Mouse (Mus musculus): ENCODE results near the gene Pla2g1b. TPM values are rescaled to one million over a fixed set of nuclear protein-coding genes. Genes with fewer than 3 reads are reported as not detected.

The Pla2g1b gene
- polyA plus RNA-seq, 1 experiment from 2014 or later: 0.78 TPM

GRCm38 (mm10) chr5:115431898-115432259 lies 34.2 kb upstream of the Pla2g1b start:
- H3K27ac ChIP-seq (ENCODE audit: low read depth, low read length): 0 out of 2 replicates have a peak overlapping the region, but pooled peaks have one; percentile 3
- 32% methylated on average over 7 of the region's 7 CpGs for WGBS
- TF ChIP-seq CTCF (IDR thresholded peaks at IDR 0.05; ENCODE audit: low read depth): no peak
- no peak for ATAC-seq
- H3K4me2 ChIP-seq (replicated peaks; ENCODE audit: low read depth): peak overlapping the region; percentile 98
- H3K36me3 ChIP-seq (ENCODE audit: control insufficient read depth, insufficient read depth): no peaks in the 10 kb centered on the region
- no peak overlapping the region for H3K9ac ChIP-seq (ENCODE audit: low read depth, low read length)
- H3K9me3 ChIP-seq (ENCODE audit: control insufficient read depth): no peaks in the 10 kb centered on the region
- peaks cover 21% of the 10 kb centered on the region for H3K27me3 ChIP-seq (replicated peaks; ENCODE audit: control insufficient read depth, insufficient read depth, low read length)
- no peaks in the 10 kb centered on the region; the same call in 1 of the 2 replicates for H3K4me1 ChIP-seq (replicated peaks; ENCODE audit: control insufficient read depth, insufficient read depth, low read length)
- no peak overlapping the region for H3K4me3 ChIP-seq (ENCODE audit: low read depth, low read length)

GRCm38 (mm10) chr5:115432395-115432794 lies 33.7 kb upstream of the Pla2g1b start:
- TF ChIP-seq CTCF (IDR thresholded peaks at IDR 0.05; ENCODE audit: low read depth): no peak
- Histone ChIP-seq H3K27me3 (replicated peaks; ENCODE audit: control insufficient read depth, insufficient read depth, low read length) (peaks cover 21% of the 10 kb centered on the region), H3K4me3 (ENCODE audit: low read depth, low read length) (no peak overlapping the region), H3K36me3 (ENCODE audit: control insufficient read depth, insufficient read depth) (no peaks in the 10 kb centered on the region), H3K9ac (ENCODE audit: low read depth, low read length) (no peak overlapping the region), H3K4me2 (replicated peaks; ENCODE audit: low read depth) (peak overlapping the region; percentile 98; the same call in 1 of the 2 replicates), H3K4me1 (replicated peaks; ENCODE audit: control insufficient read depth, insufficient read depth, low read length) (no peaks in the 10 kb centered on the region; the same call in 1 of the 2 replicates), H3K27ac (ENCODE audit: low read depth, low read length) (peak overlapping the region; percentile 28; the same call in 1 of the 2 replicates), H3K9me3 (ENCODE audit: control insufficient read depth) (no peaks in the 10 kb centered on the region)
- WGBS: 53% methylated on average over 11 of the region's 11 CpGs
- no peak; the same call in 1 of the 2 replicates for ATAC-seq

- H3K27ac ChIP-seq (ENCODE audit: low read depth, low read length): no peak overlapping the region
- H3K4me2 ChIP-seq (replicated peaks; ENCODE audit: low read depth): no peak overlapping the region
- H3K9me3 ChIP-seq (ENCODE audit: control insufficient read depth): no peaks in the 10 kb centered on the region
- TF ChIP-seq CTCF (IDR thresholded peaks at IDR 0.05; ENCODE audit: low read depth): no peak
- H3K4me3 ChIP-seq (ENCODE audit: low read depth, low read length): no peak overlapping the region
- no peaks in the 10 kb centered on the region for H3K36me3 ChIP-seq (ENCODE audit: control insufficient read depth, insufficient read depth)
- H3K27me3 ChIP-seq (replicated peaks; ENCODE audit: control insufficient read depth, insufficient read depth, low read length): peaks cover 15% of the 10 kb centered on the region
- H3K9ac ChIP-seq (ENCODE audit: low read depth, low read length): no peak overlapping the region
- ATAC-seq: no peak
- WGBS: 78% methylated on average over 8 of the region's 8 CpGs
- H3K4me1 ChIP-seq (replicated peaks; ENCODE audit: control insufficient read depth, insufficient read depth, low read length): no peaks in the 10 kb centered on the region; the same call in 1 of the 2 replicates
Measured at GRCm38 (mm10) chr5:115433191-115433590, 32.9 kb upstream of the Pla2g1b start.

DNA sequence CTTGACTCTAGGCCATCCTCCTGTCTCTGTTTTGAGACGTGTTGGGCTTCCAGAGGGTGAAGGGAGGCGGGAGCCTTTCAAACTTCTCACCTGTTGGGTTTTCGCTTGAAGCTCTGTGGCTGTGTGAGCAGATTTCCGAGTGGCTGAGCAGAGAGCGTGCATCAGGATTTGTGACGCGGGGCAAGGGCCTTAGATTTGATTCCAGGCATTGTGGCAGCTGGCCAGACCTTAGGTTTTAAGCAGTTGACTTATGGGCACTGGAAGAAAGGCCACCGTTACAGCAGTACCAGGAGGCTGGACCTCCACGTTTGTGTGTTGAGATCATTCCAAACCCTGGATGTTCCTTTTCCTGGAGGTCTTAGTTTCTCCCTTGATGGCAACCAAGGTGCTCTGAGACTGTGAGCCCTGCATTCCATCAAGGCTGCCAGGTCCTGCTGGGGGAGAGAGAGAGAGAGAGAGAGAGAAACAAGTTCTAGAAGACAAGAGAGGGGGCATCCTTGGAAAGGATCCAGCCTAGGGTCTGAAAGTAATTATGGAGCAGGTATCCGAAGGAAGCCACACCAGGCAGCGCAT lies 31.7 kb upstream of the Pla2g1b start:
- no peaks in the 10 kb centered on the region; the same call in 1 of the 2 replicates for H3K4me1 ChIP-seq (replicated peaks; ENCODE audit: control insufficient read depth, insufficient read depth, low read length)
- no peak for TF ChIP-seq CTCF (IDR thresholded peaks at IDR 0.05; ENCODE audit: low read depth)
- H3K4me2 ChIP-seq (replicated peaks; ENCODE audit: low read depth): no peak overlapping the region
- no peak overlapping the region for H3K9ac ChIP-seq (ENCODE audit: low read depth, low read length)
- H3K27me3 ChIP-seq (replicated peaks; ENCODE audit: control insufficient read depth, insufficient read depth, low read length): 0 out of 2 replicates have a peak, but pooled peaks cover 5% of the 10 kb centered on the region
- no peaks in the 10 kb centered on the region for H3K36me3 ChIP-seq (ENCODE audit: control insufficient read depth, insufficient read depth)
- no peak for ATAC-seq
- 0 out of 2 replicates have a peak overlapping the region, but pooled peaks have one; percentile 0 for H3K27ac ChIP-seq (ENCODE audit: low read depth, low read length)
- WGBS: 80% methylated on average over 11 of the region's 11 CpGs
- no peaks in the 10 kb centered on the region for H3K9me3 ChIP-seq (ENCODE audit: control insufficient read depth)
- no peak overlapping the region for H3K4me3 ChIP-seq (ENCODE audit: low read depth, low read length)

GRCm38 (mm10) chr5:115434853-115435754 lies 31.0 kb upstream of the Pla2g1b start:
- Histone ChIP-seq H3K27ac (ENCODE audit: low read depth, low read length) (0 out of 2 replicates have a peak overlapping the region, but pooled peaks have one; percentile 0), H3K27me3 (replicated peaks; ENCODE audit: control insufficient read depth, insufficient read depth, low read length) (0 out of 2 replicates have a peak, but pooled peaks cover under 1% of the 10 kb centered on the region), H3K4me2 (replicated peaks; ENCODE audit: low read depth) (0 out of 2 replicates have a peak overlapping the region, but pooled peaks have one; percentile 72), H3K36me3 (ENCODE audit: control insufficient read depth, insufficient read depth) (no peaks in the 10 kb centered on the region), H3K9me3 (ENCODE audit: control insufficient read depth) (no peaks in the 10 kb centered on the region), H3K4me3 (ENCODE audit: low read depth, low read length) (no peak overlapping the region), H3K4me1 (replicated peaks; ENCODE audit: control insufficient read depth, insufficient read depth, low read length) (no peaks in the 10 kb centered on the region; the same call in 1 of the 2 replicates), H3K9ac (ENCODE audit: low read depth, low read length) (no peak overlapping the region)
- WGBS: 61% methylated on average over 15 of the region's 15 CpGs
- TF ChIP-seq CTCF (IDR thresholded peaks at IDR 0.05; ENCODE audit: low read depth): no peak
- no peak for ATAC-seq

Data from intestine, postnatal 0 days (tissue).